ENCODE assay signal across 8 mouse cellular contexts in genomic region chr1:153489540-153489939, GRCm38 (mm10).
"Had no signal": no experiment of that assay in that cellular context is flagged by ENCODE, and none has a peak within 500 bp of the region (broad histone marks: within the 10 kb centered on the region; RNA-seq: fewer than 3 reads in every experiment).

No protein-coding gene starts in this region.

- H3K4me2 ChIP-seq: limb, embryonic 12.5 days; lung, embryonic 14.5 days; neural tube, embryonic 13.5 days; stomach, embryonic 15.5 days had no signal

- H3K36me3 ChIP-seq: limb, embryonic 12.5 days; neural tube, embryonic 13.5 days; stomach, embryonic 15.5 days had no signal

- H3K4me3 ChIP-seq: limb, embryonic 12.5 days; neural tube, embryonic 13.5 days; stomach, embryonic 15.5 days had no signal

- DNase-seq: kidney, adult 11 months; midbrain, embryonic 14.5 days had no signal

- H3K9me3 ChIP-seq: limb, embryonic 12.5 days; neural tube, embryonic 13.5 days; stomach, embryonic 15.5 days had no signal

- H3K27ac ChIP-seq: kidney, postnatal 0 days; limb, embryonic 12.5 days; liver, embryonic 14.5 days; neural tube, embryonic 13.5 days; stomach, embryonic 15.5 days had no signal

- H3K9ac ChIP-seq: limb, embryonic 12.5 days; liver, embryonic 14.5 days; lung, embryonic 14.5 days; neural tube, embryonic 13.5 days; stomach, embryonic 15.5 days had no signal

- H3K27me3 ChIP-seq: limb, embryonic 12.5 days; neural tube, embryonic 13.5 days; stomach, embryonic 15.5 days had no signal
